Mouse (Mus musculus): ENCODE data around the gene Cd3g.
A peak's percentile ranks its signal among the peaks of the same experiment; 100 is the strongest.
"Not testable (repeated sequence)": the region's sequence is repeated elsewhere in the genome, so short reads cannot be mapped to it uniquely, and the experiment has no call there.

Gene Cd3g

DNA sequence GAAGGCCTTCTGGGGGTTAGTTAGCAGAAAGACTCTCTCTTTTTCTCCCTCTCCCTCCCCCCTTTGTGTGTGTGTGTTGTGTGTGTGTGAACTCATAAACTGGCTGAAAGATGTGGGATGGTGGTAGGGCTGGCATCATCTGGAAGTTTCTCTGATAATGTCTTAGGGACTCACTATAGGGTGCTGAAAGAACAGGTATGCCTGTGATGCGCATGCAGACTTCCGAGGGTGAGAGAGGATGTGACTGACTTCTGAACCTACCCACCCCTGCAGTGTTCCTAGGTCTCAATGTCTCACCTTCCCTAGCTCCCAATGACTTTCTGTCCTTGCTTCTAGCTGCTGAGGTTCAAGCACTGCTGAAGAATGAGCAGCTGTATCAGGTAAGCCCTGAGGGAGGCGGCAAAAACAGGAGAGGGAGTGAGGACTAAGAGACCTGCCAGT, 5.5 kb upstream of the Cd3g start:
- ATAC-seq (ENCODE audit: low TSS enrichment) = no peak

- no peak for ATAC-seq (ENCODE audit: low TSS enrichment)
These were observed 2.8 kb upstream of the Cd3g start for GRCm38 (mm10) chr9:44983001-44983400.

DNA sequence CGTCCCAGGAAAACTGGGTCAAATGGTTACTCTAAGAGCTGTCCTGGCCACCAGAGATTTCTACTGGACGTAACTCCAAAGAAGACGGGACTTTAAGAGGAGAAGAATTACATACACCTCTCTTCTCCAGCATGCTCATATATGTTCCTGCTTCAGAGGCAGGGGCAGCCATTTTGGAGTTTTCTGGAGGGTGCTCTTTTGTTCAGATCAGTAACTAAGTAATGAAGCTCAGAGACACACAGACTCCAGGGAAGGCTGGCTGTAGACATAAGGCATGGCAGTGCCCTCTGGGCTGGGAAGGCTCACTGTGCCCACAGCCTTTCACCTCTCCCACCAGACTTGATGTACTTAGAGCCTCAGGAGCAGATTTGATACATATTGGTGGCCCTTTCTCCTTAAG, 2.3 kb upstream of the Cd3g start:
- ATAC-seq (ENCODE audit: low TSS enrichment) = no peak

GRCm38 (mm10) chr9:44982081-44982480, 1.9 kb upstream of the Cd3g start:
- ATAC-seq (ENCODE audit: low TSS enrichment) = no peak

GRCm38 (mm10) chr9:44981676-44982075, 1.4 kb upstream of the Cd3g start, which contains the start of gene Cd3d:
Gene Cd3d (plus strand): TSS chr9:44981786.
- ATAC-seq (ENCODE audit: low TSS enrichment) = no peak

DNA sequence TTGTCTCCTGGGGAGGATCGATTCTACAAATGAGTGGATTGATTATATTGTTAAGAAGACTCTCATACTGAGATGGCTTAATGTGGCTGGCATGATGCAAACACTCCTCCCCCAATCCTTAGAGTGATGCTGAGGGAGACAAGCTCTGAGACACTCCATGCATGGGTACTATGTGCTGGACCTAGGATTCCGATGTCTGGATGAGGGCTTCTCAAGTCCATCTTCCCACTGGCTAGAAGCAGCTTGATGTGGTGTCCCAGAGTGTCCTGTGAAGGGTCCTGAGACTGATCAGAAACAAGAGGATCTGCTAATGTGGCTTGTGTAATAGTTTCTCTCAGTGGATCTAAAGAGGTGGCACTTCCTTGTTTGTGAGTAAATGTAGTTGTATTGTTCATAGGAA, 873 bp upstream of the Cd3g start:
- ATAC-seq (ENCODE audit: low TSS enrichment) = no peak

DNA sequence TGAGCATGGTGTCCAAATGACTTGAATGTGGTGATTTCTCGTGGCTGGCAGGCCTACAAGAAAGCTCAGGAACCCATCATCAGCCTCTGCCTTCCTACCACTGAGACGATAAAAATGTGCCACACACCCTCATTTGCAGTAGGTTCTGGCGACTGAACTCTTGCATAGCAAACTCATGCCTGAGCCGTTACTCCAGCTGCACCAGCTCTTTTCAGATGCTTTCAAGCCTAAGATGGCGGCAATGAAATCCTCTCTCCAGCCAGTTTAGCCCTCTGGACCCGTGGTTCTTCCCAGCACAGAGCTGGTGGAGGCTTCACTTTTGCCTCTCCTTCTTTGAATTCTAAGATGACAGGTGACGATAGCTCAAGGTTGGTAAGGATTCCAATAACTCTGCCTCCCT, 425 bp downstream of the Cd3g start:
- no peak for ATAC-seq (ENCODE audit: low TSS enrichment)

DNA sequence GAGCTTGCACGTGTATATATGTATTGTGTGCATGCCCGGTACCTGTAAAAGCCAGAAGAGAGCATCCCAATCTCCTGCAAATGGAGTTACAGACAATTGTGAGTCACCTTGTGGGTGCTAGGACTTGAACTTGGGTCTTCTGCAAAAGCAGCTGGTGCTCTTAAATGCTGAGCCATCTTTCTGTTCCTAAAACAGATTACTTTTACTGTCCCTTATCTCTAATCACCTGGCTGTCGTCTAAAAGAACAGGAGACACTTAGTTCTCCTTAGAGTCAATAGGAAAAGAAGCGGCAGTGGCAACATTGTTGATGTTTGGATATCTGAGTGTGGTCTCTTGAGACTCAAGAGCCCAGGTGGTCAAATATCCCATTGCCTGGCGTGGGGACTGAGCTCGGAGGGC, 2.4 kb downstream of the Cd3g start:
- no peak for ATAC-seq (ENCODE audit: low TSS enrichment)

DNA sequence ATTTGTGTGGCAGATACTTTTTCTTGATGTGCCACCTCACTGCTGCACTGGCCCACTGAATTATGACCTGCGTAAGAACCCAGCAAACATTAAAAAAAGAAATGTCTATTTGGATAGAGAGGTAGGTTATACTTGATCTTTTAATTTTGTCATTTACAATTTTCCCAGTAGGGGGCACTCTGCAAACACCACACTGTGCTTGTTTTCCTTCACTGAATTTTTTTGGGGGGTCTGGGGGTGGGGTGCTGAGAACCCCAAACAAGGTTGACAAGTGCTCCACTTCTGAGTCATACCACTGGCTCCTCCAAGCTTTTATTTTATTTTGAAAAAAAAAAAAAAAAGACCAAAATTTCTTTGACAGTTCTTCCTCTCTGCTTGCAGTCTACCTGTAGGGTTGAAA, 10.8 kb downstream of the Cd3g start:
- no peak for ATAC-seq (ENCODE audit: low TSS enrichment)

- ATAC-seq (ENCODE audit: low TSS enrichment) = not testable (repeated sequence)
These were observed 12.5 kb downstream of the Cd3g start for GRCm38 (mm10) chr9:44967763-44968162.

- ATAC-seq (ENCODE audit: low TSS enrichment) = 0 out of 2 replicates have a peak, but pooled peaks have one; percentile 32
These were observed 13.4 kb downstream of the Cd3g start for GRCm38 (mm10) chr9:44966815-44967242.

- ATAC-seq (ENCODE audit: low TSS enrichment) = no peak
These were observed 14.3 kb downstream of the Cd3g start for GRCm38 (mm10) chr9:44965833-44966466.

DNA sequence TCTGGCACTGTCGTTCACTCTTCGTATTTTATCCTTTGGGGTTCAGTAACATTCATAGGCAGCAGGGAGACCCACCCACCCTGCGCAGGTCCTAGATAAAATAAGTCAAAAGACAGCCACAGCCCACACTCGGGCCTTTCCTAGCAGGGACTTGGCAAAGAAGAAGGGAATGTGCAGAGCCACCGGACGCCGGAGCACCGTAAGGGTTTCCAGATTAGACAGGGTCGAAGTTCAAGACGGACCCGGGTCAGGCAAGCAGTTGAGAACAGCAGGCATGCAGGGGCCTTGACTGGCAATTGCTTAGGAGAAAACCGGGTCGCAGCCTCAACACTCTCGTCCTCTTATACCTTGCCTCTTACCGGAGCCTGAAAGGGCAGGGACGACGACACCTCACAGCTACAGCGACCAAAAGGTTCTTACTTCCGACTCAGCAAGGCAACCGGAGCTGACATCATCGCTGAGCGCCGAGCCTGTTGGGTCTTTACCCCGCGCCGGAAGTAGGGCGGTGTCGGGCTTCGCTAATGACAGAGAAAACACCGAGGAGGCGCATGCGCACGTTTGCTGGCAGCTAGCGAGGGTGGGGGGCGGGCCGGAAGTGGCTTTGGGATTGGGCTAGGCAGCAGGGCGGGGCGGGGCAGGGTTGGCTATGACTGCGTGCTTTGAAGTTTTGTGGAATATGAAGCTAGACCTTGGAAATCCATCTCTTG, 15.0 kb downstream of the Cd3g start, which contains the start of gene Ube4a:
TSS of gene Ube4a (minus strand) at position 475 of the 707 bp plus-strand sequence.
- peak; percentile 97 for ATAC-seq (ENCODE audit: low TSS enrichment)

- no peak for ATAC-seq (ENCODE audit: low TSS enrichment)
These were observed 25.8 kb downstream of the Cd3g start for GRCm38 (mm10) chr9:44954432-44954831.

DNA sequence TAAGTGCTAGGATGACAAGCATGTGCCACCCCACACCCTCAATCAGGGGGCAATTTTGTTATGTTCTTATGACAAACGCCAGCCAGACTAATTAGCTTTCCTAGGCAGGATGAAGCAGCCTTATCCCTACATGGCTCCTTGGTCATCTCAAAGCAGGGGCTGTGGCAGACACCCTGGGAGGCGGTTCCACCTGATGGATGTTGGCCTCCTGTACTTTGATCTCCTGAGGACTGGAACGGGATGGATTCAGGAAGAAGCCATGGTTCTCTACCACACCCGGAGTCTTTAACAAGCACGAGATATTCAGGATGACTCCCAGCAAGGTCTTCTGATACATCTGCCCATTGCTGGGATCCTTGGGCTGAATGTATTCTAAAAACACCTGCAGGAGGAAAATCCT, 32.4 kb downstream of the Cd3g start:
- ATAC-seq (ENCODE audit: low TSS enrichment) = no peak

DNA sequence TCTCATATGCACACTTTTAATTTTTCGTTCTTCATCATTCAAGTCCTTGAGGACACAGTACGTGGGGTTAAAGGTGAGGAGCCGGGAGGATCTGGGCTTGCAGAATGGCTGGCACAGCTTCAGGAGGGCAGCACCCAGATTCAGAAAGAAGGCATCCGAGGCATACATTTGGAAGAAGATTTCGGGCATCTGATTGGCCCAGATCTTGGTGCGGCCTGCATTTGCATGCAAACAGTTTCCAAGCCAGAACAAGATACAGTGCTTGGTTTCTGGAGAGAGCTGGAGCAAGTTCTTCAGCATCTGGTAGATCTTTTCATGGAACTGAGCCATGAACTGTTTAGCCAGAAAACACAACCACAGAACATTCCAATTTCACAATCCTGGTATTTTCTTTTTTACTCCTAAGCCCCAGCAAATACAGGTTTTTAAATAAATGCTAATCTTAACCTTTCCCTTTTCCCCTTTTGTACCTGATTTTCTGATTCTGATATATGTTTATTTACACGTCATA, 34.0 kb downstream of the Cd3g start:
- ATAC-seq (ENCODE audit: low TSS enrichment) = no peak

GRCm38 (mm10) chr9:44942421-44942820, 37.8 kb downstream of the Cd3g start:
- no peak for ATAC-seq (ENCODE audit: low TSS enrichment)

DNA sequence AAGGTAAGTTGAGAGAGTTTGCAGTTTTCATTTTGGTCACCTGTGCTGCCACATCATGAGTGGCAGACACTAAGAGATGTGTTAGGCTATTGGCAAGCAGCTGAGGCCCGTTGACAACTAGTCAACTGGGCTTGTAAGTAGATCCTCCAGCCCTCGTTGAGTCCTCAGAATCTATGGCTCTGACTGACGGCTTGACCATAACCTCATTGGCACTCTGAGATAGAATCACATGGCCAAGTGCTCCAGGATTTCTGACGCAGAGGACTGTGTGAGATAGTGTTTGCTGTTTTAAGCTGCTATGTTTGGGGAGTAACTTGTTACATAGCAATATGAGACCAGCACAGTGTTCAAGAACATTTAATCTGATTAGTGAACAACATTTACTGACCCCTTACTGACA, 38.5 kb downstream of the Cd3g start:
- no peak for ATAC-seq (ENCODE audit: low TSS enrichment)

DNA sequence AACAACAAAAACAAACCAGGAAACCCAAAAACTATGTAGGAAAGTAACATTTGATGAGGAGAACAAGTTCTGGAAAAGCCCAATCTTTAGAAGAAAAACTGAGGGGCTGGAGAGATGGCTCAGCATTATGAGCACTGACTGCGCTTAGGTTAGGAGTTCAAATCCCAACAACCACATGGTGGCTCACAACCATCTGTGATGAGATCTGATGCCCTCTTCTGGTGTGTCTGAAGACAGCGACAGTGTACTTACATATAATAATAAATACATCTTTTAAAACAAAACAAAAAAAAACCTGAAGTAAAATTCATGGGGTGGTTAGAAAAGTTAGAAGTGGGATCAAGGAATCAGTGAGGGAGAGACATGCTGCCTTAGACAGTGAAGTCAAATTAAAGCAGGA, 58.7 kb downstream of the Cd3g start:
- ATAC-seq (ENCODE audit: low TSS enrichment) = no peak

- ATAC-seq (ENCODE audit: low TSS enrichment) = peak; percentile 78
These were observed 59.1 kb downstream of the Cd3g start for GRCm38 (mm10) chr9:44921123-44921468.

DNA sequence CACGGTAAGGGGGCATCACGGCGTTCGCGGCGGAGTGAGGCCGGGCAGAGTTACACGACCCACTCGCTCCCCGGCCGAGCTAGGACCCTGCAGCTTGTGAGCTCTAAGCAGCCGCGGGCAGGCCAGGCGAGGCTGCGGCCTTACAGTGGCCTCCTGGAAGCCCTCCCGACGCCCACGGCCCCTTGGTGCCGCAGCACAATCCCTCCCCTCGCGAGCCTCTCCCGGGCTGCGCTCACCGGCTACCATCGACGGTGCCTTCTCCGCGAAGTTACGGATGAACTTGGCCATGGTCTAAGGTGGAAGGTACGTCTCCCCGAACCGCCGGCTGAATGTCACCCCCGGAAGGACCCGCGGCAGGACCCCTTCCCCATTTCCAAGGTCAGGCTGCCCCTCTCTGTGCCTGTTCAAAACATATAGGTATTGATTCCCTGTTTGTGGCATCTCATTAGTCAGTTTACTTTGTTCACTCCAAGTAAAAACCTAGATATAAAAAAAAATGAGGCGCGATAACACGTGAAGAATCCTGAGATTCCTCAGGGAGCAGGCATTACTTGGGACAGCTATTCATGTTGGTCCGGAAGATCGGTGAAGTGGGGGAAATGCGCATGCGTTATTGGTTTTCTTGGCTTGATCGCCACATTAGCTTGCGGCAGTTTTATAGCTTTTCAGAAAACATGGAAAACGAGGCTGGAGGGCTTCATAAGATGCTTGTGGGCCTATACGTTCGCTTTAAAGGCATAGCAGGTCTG, 59.7 kb downstream of the Cd3g start, which contains the start of gene Atp5l:
TSS of gene Atp5l (minus strand) at position 369 of the 749 bp plus-strand sequence.
- peak; percentile 86 for ATAC-seq (ENCODE audit: low TSS enrichment)

DNA sequence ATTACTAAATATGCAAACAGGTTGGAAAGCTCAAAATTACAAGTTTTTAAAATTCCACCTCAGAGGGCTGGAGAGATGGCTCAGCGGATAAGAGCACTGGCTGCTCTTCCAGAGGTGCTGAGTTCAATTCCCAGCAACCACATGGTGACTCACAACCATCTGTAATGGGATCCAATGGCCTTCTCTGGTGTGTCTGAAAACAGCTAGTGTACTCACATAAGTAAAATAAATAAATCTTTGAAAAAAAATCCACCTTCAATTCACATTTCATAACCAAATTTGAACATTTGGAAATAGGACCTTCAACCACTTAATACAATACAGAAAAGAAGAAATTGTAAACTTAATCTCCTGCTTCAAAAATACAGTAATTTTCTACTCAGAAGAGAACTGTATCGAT, 60.6 kb downstream of the Cd3g start:
- no peak for ATAC-seq (ENCODE audit: low TSS enrichment)
